Mouse (Mus musculus) liver, adult 2 months (tissue): ENCODE results near the gene Cryba2. TPM values are rescaled to one million over a fixed set of nuclear protein-coding genes. Genes with fewer than 3 reads are reported as not detected.

Experiments
- DNase-seq: peaks from one replicate; pipeline ENCODE4 v3.0.0-alpha.2; 2011; ENCODE audit warnings: low read depth, low spot score; ENCODE audit errors: extremely low read depth
- H3K27ac ChIP-seq: fragments of 200-500 bp; replicated peaks from 2 replicates; pipeline ENCODE4 v1.5.1; 2012; ENCODE audit warnings: low read depth, mild to moderate bottlenecking, control low read depth, inconsistent platforms, low read length; ENCODE audit not compliant: insufficient read depth
- H3K27me3 ChIP-seq: fragments of 200-500 bp; 2 replicates; pipeline ENCODE4 v1.6.1; 2012; ENCODE audit warnings: mild to moderate bottlenecking, moderate library complexity, low read length, inconsistent platforms; ENCODE audit not compliant: control insufficient read depth, insufficient read depth
- H3K36me3 ChIP-seq: fragments of 200-500 bp; 2 replicates; pipeline ENCODE4 v1.6.1; 2012; ENCODE audit warnings: low read length, inconsistent platforms; ENCODE audit not compliant: control insufficient read depth, insufficient read depth
- H3K4me1 ChIP-seq: fragments of 200-500 bp; 2 replicates; pipeline ENCODE4 v1.6.1; 2011; ENCODE audit warnings: low read length; ENCODE audit not compliant: control insufficient read depth, insufficient read depth
- H3K4me3 ChIP-seq: fragments of 200-500 bp; 2 replicates; pipeline ENCODE4 v1.5.1; 2011; ENCODE audit warnings: low read depth, mild to moderate bottlenecking, control low read depth, low read length, moderate library complexity; ENCODE audit not compliant: insufficient read depth
- H3K79me2 ChIP-seq: fragments of 200-500 bp; 2 replicates; pipeline ENCODE4 v1.6.1; 2012; ENCODE audit warnings: inconsistent platforms, mild to moderate bottlenecking, low read length, moderate library complexity; ENCODE audit not compliant: control insufficient read depth, insufficient read depth
- H3K9ac ChIP-seq: fragments of 200-500 bp; 2 replicates; pipeline ENCODE4 v1.6.1; 2012; ENCODE audit warnings: low read depth, mild to moderate bottlenecking, control low read depth, inconsistent platforms, low read length
- CTCF ChIP-seq: fragments of 200-500 bp; IDR thresholded peaks from 2 replicates; pipeline ENCODE4 v1.5.1; 2011; ENCODE audit warnings: low read depth, low read length, control low read depth
- POLR2A ChIP-seq: fragments of 200-500 bp; IDR thresholded peaks from 2 replicates; pipeline ENCODE4 v1.6.1; 2011; ENCODE audit warnings: low read length, control low read depth; ENCODE audit not compliant: insufficient read depth; ENCODE audit errors: extremely low read depth
- WGBS: fragments of 180-500 bp; shearing (Covaris S2); methylation state at CpG from one replicate; pipeline ENCODE4 v1.1.7; 2018; 5-methylcytosine and 5-hydroxymethylcytosine counted together
- polyA plus RNA-seq: library from polyadenylated mRNA; depleted of rRNA; stranded (reverse); fragments of >200 nt; gene quantifications from 2 replicates; pipeline ENCODE4 v1.2.3, GENCODE M21; 2012; rRNA removed
- total RNA-seq: library from RNA; depleted of rRNA; stranded (reverse); fragments of >200 nt; gene quantifications from 2 replicates; pipeline ENCODE4 v1.2.3, GENCODE M21; 2014; rRNA removed

The Cryba2 gene
- total RNA-seq (not detected in 2 replicates), polyA plus RNA-seq (not detected in 2 replicates)

DNA sequence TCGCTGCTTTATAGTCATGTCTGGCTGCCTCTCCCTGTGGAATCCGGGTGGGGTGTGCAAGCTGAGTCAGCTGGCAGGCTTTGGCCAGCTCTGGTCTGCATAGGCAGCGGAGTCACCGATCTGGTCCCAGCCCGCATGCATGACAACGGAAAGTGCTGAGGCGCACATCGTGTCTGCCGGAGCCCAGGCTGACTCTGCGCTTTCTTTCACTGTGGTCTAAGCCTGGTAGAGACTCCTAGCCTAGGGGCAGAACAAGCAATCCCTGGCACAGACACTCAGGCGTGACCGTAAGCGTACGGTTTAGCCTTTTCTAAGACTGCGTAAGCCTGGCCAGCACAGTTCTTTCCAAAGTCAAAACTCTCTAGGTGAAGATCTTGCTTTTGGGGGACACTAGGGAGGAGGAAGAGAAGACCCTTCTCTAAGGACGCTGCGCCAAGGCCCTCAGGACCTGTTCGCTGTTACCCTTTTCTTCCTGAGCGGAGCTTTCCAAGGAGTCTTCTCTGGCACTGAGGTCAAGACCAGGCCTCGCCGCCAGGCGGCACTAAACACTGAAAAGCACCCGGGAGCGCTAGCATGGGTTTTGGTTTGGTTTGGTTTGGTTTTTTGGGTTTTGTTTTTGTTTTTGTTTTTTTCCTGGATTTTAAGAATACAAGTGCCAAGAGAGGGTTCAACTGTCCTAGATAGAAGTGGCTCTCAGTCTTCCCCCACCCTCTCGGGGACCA, at the start of gene Cryba2:
Cryba2 (minus strand) TSS at position 10 of the 722 bp plus-strand sequence.
- TF ChIP-seq CTCF (peak; percentile 86), POLR2A (no peak)
- H3K4me1 ChIP-seq: no peaks in the 10 kb centered on the region
- no peaks in the 10 kb centered on the region for H3K36me3 ChIP-seq
- WGBS: 10% methylated on average over 25 of the region's 25 CpGs
- H3K79me2 ChIP-seq: no peaks in the 10 kb centered on the region
- no peak for DNase-seq
- no peak within 1 kb of the TSS for H3K27ac ChIP-seq
- H3K4me3 ChIP-seq: no peak within 1 kb of the TSS
- no peak within 1 kb of the TSS for H3K9ac ChIP-seq
- peaks cover 15% of the 10 kb centered on the region for H3K27me3 ChIP-seq

GRCm38 (mm10) chr1:74941651-74942360, 48.9 kb upstream of the Cryba2 start:
- Histone ChIP-seq H3K27ac (no peak overlapping the region), H3K36me3 (no peaks in the 10 kb centered on the region), H3K27me3 (0 out of 2 replicates have a peak, but pooled peaks cover 2% of the 10 kb centered on the region), H3K4me1 (no peaks in the 10 kb centered on the region), H3K9ac (no peak overlapping the region), H3K79me2 (no peaks in the 10 kb centered on the region), H3K4me3 (no peak overlapping the region)
- no peak for TF ChIP-seq POLR2A
- TF ChIP-seq CTCF: no peak
- WGBS: 55% methylated on average over 12 of the region's 12 CpGs
- DNase-seq: no peak

GRCm38 (mm10) chr1:74939762-74940161, 46.8 kb upstream of the Cryba2 start:
- H3K4me1 ChIP-seq: no peaks in the 10 kb centered on the region
- no peak for DNase-seq
- H3K9ac ChIP-seq: no peak overlapping the region
- TF ChIP-seq POLR2A (no peak), CTCF (no peak)
- no peaks in the 10 kb centered on the region for H3K79me2 ChIP-seq
- no peak overlapping the region for H3K27ac ChIP-seq
- no peak overlapping the region for H3K4me3 ChIP-seq
- WGBS: 9% methylated on average over 3 of the region's 3 CpGs
- no peaks in the 10 kb centered on the region for H3K36me3 ChIP-seq
- H3K27me3 ChIP-seq: peaks cover 4% of the 10 kb centered on the region; the same call in 1 of the 2 replicates

- Histone ChIP-seq H3K36me3 (no peaks in the 10 kb centered on the region), H3K4me1 (no peaks in the 10 kb centered on the region), H3K79me2 (no peaks in the 10 kb centered on the region), H3K9ac (no peak overlapping the region), H3K27ac (no peak overlapping the region), H3K27me3 (peaks cover 3% of the 10 kb centered on the region; the same call in 1 of the 2 replicates), H3K4me3 (no peak overlapping the region)
- 49% methylated on average over 12 of the region's 12 CpGs for WGBS
- no peak for DNase-seq
- TF ChIP-seq POLR2A: no peak
- no peak for TF ChIP-seq CTCF
Observed at GRCm38 (mm10) chr1:74936221-74936830, 43.4 kb upstream of the Cryba2 start.

- TF ChIP-seq CTCF: no peak
- no peak for TF ChIP-seq POLR2A
- peak; percentile 67 for DNase-seq
- H3K79me2 ChIP-seq: no peaks in the 10 kb centered on the region
- peaks cover 3% of the 10 kb centered on the region; the same call in 1 of the 2 replicates for H3K27me3 ChIP-seq
- no peak within 1 kb of the TSS for H3K9ac ChIP-seq
- H3K4me3 ChIP-seq: no peak within 1 kb of the TSS
- H3K4me1 ChIP-seq: no peaks in the 10 kb centered on the region
- H3K36me3 ChIP-seq: no peaks in the 10 kb centered on the region
- 3% methylated on average over 18 of the region's 18 CpGs for WGBS
- no peak within 1 kb of the TSS for H3K27ac ChIP-seq
Observed at GRCm38 (mm10) chr1:74935402-74935801, 42.5 kb upstream of the Cryba2 start, which contains the start of gene Cfap65. Gene Cfap65 (minus strand): TSS chr1:74935599.
